13 mouse cellular contexts compared by ENCODE assay signal in genomic region chr5:147068876-147069275, GRCm38 (mm10). TPM values are rescaled to one million over a fixed set of nuclear protein-coding genes. Genes with fewer than 3 reads are reported as not detected.
DNase-seq lines count a peak whose midpoint lies in the region; ATAC-seq and TF ChIP-seq lines count a peak whose summit lies in the region.
"Had no signal": no experiment of that assay in that cellular context is flagged by ENCODE, and none has a peak within 500 bp of the region (broad histone marks: within the 10 kb centered on the region; RNA-seq: fewer than 3 reads in every experiment).

No protein-coding gene starts in this region.

- 48% methylated on average over 5 of the region's 5 CpGs for WGBS in liver, adult 2 months
- 82% methylated on average over 5 of the region's 5 CpGs for WGBS in liver, embryonic 11.5 days

- TF ChIP-seq POLR2A in liver, adult 2 months (IDR thresholded peaks at IDR 0.05; ENCODE audit: extremely low read depth, insufficient read depth, low read length) = no peak

- peaks cover 60% of the 10 kb centered on the region for H3K79me2 ChIP-seq in liver, adult 2 months (ENCODE audit: control insufficient read depth, insufficient read depth, low read length)

- H3K27ac ChIP-seq in liver, adult 2 months (replicated peaks; ENCODE audit: insufficient read depth, low read depth, low read length) = no peak overlapping the region
- H3K27ac ChIP-seq in liver, embryonic 11.5 days (ENCODE audit: low read depth, low read length) = no peak overlapping the region
- H3K27ac ChIP-seq: hindbrain, embryonic 14.5 days; liver, embryonic 13.5 days; stomach, postnatal 0 days had no signal

- no peaks in the 10 kb centered on the region for H3K27me3 ChIP-seq in liver, adult 2 months (ENCODE audit: control insufficient read depth, insufficient read depth, low read length)
- no peaks in the 10 kb centered on the region for H3K27me3 ChIP-seq in liver, embryonic 11.5 days (replicated peaks; ENCODE audit: control insufficient read depth, insufficient read depth, low read length)
- H3K27me3 ChIP-seq: liver, embryonic 13.5 days; megakaryocyte, embryonic 14.5 days had no signal

- no peak overlapping the region for H3K9ac ChIP-seq in liver, adult 2 months (ENCODE audit: low read depth, low read length)
- H3K9ac ChIP-seq in liver, embryonic 11.5 days (ENCODE audit: low read depth, low read length) = no peak overlapping the region
- H3K9ac ChIP-seq: hindbrain, embryonic 14.5 days; liver, embryonic 13.5 days had no signal

- H3K36me3 ChIP-seq in liver, adult 2 months (ENCODE audit: control insufficient read depth, insufficient read depth, low read length) = no peaks in the 10 kb centered on the region
- no peaks in the 10 kb centered on the region for H3K36me3 ChIP-seq in liver, embryonic 11.5 days (ENCODE audit: control insufficient read depth, insufficient read depth, low read length)
- H3K36me3 ChIP-seq: liver, embryonic 13.5 days had no signal

- peak; percentile 76; the same call in 1 of the 2 replicates for ATAC-seq in cerebellum, adult (ENCODE audit: insufficient number of reproducible peaks, low FRiP score, low TSS enrichment)
- ATAC-seq in liver, embryonic 11.5 days (replicated peaks; ENCODE audit: low FRiP score) = no peak

- H3K4me3 ChIP-seq in liver, adult 2 months (ENCODE audit: insufficient read depth, low read depth, low read length) = no peak overlapping the region
- no peak overlapping the region for H3K4me3 ChIP-seq in liver, embryonic 11.5 days (ENCODE audit: low read depth, low read length)
- H3K4me3 ChIP-seq: liver, embryonic 13.5 days; megakaryocyte, embryonic 14.5 days had no signal

- H3K4me2 ChIP-seq in liver, embryonic 11.5 days = no peak overlapping the region
- H3K4me2 ChIP-seq: hindbrain, embryonic 14.5 days; liver, embryonic 13.5 days had no signal

- no peaks in the 10 kb centered on the region for H3K9me3 ChIP-seq in liver, embryonic 11.5 days (ENCODE audit: control insufficient read depth, low read length)
- H3K9me3 ChIP-seq: liver, embryonic 13.5 days; megakaryocyte, embryonic 14.5 days had no signal

- DNase-seq in cerebellum, postnatal 4 days (ENCODE audit: low spot score in 2 of 2) = no peak
- peak; percentile 78 for DNase-seq in liver, adult 2 months (ENCODE audit: extremely low read depth, low read depth, low spot score)
- no peak for DNase-seq in liver, embryonic 11.5 days (ENCODE audit: low spot score)
- DNase-seq in cerebellum, adult 9-11 months = peak; percentile 87
- DNase-seq in layer of hippocampus, adult 9-11 months = peak; percentile 90
- no peak for DNase-seq in MN1 (ENCODE audit: low spot score)
- DNase-seq in frontal cortex, postnatal 25 days (ENCODE audit: low spot score in 2 of 2) = no peak
- DNase-seq: kidney, adult 18-20 months; liver, embryonic 13.5 days had no signal

- TF ChIP-seq CTCF in liver, adult 2 months (IDR thresholded peaks at IDR 0.05; ENCODE audit: low read depth, low read length) = no peak

- peaks cover 43% of the 10 kb centered on the region for H3K4me1 ChIP-seq in liver, adult 2 months (ENCODE audit: control insufficient read depth, insufficient read depth, low read length)
- peaks cover 24% of the 10 kb centered on the region for H3K4me1 ChIP-seq in liver, embryonic 11.5 days (replicated peaks; ENCODE audit: control insufficient read depth, insufficient read depth, low read length)

RNA-seq across cellular contexts. Expression of gene Lnx2, which starts 7.5 kb away (rescaled TPM):
- total RNA-seq in liver, adult 2 months (2014; rRNA removed) = 11.0 and 14.4 TPM in 2 replicates
- polyA plus RNA-seq in liver, adult 2 months (2012; rRNA removed) = 19.7 and 24.1 TPM in 2 replicates
- polyA plus RNA-seq in liver, embryonic 11.5 days (2014; fragmentation: Nextera tagmentation; extraction: Ambion mirVana) = 13.3 and 13.7 TPM in 2 replicates

RNA-seq across cellular contexts. Expression of gene Polr1d, which starts 8.0 kb away (rescaled TPM):
- 48.5 and 52.1 TPM in 2 replicates for total RNA-seq in liver, adult 2 months (2014; rRNA removed)
- polyA plus RNA-seq in liver, adult 2 months (2012; rRNA removed) = 18.2 and 21.7 TPM in 2 replicates
- polyA plus RNA-seq in liver, embryonic 11.5 days (2014; fragmentation: Nextera tagmentation; extraction: Ambion mirVana) = 180 and 182 TPM in 2 replicates

Comparison
In these comparisons a context has a peak if more than half of its experiments do, and no peak if none do; other contexts are left out.
1. DNase-seq: peak in liver, adult 2 months (single experiment), cerebellum, adult 9-11 months (single experiment) and layer of hippocampus, adult 9-11 months (single experiment); none in cerebellum, postnatal 4 days (0 of 2), liver, embryonic 11.5 days (single experiment), MN1 (single experiment) and frontal cortex, postnatal 25 days (0 of 2).